Mouse (Mus musculus) neural tube, embryonic 12.5 days (tissue): ENCODE data around the gene Gpd2. TPM values are rescaled to one million over a fixed set of nuclear protein-coding genes. Genes with fewer than 3 reads are reported as not detected.

Experiments used
- ATAC-seq: fragments of 200-750 bp; cut with Nextera tagmentation; 2 replicates; pipeline ENCODE4 v1.8.0; 2017; ENCODE audit warnings: low read depth, mild to moderate bottlenecking, moderate TSS enrichment, moderate library complexity; ENCODE audit not compliant: low FRiP score
- H3K27ac ChIP-seq: fragments of 300-500 bp; sonication (generic); 2 replicates; pipeline ENCODE4 v1.5.1; 2016
- H3K27me3 ChIP-seq: fragments of 300-500 bp; sonication (generic); replicated peaks from 2 replicates; pipeline ENCODE4 v1.6.1; 2016; ENCODE audit warnings: mild to moderate bottlenecking
- H3K36me3 ChIP-seq: fragments of 300-500 bp; sonication (generic); 2 replicates; pipeline ENCODE4 v1.6.1; 2016; ENCODE audit warnings: mild to moderate bottlenecking
- H3K4me1 ChIP-seq: fragments of 300-500 bp; sonication (generic); 2 replicates; pipeline ENCODE4 v1.6.1; 2016
- H3K4me2 ChIP-seq: fragments of 300-500 bp; sonication (generic); replicated peaks from 2 replicates; pipeline ENCODE4 v1.6.1; 2016; ENCODE audit warnings: mild to moderate bottlenecking
- H3K4me3 ChIP-seq: fragments of 300-500 bp; sonication (generic); 2 replicates; pipeline ENCODE4 v1.5.1; 2016
- H3K9ac ChIP-seq: fragments of 300-500 bp; sonication (generic); 2 replicates; pipeline ENCODE4 v1.6.1; 2016; ENCODE audit warnings: mild to moderate bottlenecking
- H3K9me3 ChIP-seq: fragments of 300-500 bp; sonication (generic); 2 replicates; pipeline ENCODE4 v1.6.1; 2016; ENCODE audit warnings: mild to moderate bottlenecking
- WGBS: fragments of 180-500 bp; shearing (Covaris S2); methylation state at CpG from one replicate; pipeline ENCODE4 v1.1.7; 2016; 5-methylcytosine and 5-hydroxymethylcytosine counted together
- polyA plus RNA-seq: library from polyadenylated mRNA; unstranded; fragments of >200 nt; fragmentation: Nextera tagmentation; extraction: Ambion mirVana; gene quantifications from 2 replicates; pipeline ENCODE4 v1.2.1, GENCODE M21; 2016

Gpd2 gene
- polyA plus RNA-seq, 1 experiment from 2014 or later: 16.7 TPM

DNA sequence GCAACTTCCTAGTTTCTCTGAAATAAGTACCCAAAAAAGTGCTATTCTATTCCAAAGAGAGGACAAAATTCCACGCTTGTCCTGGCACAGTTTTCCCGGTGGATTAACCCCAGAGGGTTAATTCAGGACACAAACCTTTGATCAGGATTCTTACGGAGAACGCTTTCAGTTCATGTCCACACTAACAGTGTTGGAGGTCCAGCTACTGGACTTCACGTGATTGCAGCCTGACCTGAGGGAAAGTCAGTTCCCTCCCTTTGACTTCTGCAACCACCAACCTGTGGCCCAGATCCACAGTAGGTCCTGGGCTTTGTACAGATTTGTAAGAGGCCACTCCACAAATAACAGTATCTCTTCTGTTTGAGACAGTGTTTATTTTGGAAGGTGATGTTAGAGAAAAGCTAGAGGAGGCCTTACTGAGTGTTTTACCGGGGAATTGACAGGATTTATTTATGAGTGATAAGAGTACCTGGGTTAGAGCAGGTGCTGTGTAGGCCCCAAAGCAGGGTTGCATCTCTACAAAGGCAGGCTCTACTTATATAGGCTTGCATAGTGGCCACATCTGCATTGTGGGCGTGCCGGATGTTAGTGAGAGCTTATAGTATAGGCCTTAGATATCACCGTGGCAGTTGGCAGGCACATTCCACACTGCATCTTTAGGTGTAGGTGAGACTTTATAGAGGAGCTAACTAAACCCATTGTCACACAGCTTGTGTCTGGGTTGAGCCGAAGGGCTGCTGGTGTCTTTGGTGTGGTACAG, 15.3 kb downstream of the Gpd2 start:
- no peak overlapping the region for H3K4me2 ChIP-seq
- H3K27me3 ChIP-seq: no peaks in the 10 kb centered on the region
- no peaks in the 10 kb centered on the region for H3K36me3 ChIP-seq
- H3K9ac ChIP-seq: no peak overlapping the region
- no peak for ATAC-seq
- WGBS: 90% methylated on average over 10 of the region's 10 CpGs
- no peak overlapping the region for H3K4me3 ChIP-seq
- no peaks in the 10 kb centered on the region for H3K4me1 ChIP-seq
- H3K9me3 ChIP-seq: no peaks in the 10 kb centered on the region
- no peak overlapping the region for H3K27ac ChIP-seq

DNA sequence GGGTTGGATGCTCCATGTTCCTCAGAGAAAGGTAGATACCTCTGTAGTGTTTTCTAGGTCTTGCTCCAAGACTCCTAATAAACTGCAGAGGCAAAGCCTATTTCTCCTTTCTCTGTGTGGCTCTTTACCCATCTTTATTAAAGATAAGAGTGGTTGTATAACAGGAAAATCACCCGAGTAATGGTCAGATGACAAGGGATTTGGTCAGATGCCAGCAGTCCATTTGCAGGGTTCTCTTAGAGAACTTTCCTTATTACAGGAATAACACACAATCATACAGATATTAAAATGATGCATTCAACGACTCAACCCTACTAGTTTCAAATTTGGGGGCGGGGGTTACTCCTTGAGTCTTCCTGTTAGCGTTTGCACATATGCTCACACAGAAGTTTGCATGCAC, 16.8 kb downstream of the Gpd2 start:
- H3K9ac ChIP-seq: no peak overlapping the region
- no peaks in the 10 kb centered on the region for H3K9me3 ChIP-seq
- H3K36me3 ChIP-seq: no peaks in the 10 kb centered on the region
- 93% methylated on average over 4 of the region's 4 CpGs for WGBS
- H3K4me2 ChIP-seq: no peak overlapping the region
- ATAC-seq: no peak
- no peak overlapping the region for H3K4me3 ChIP-seq
- no peak overlapping the region for H3K27ac ChIP-seq
- no peaks in the 10 kb centered on the region for H3K4me1 ChIP-seq
- no peaks in the 10 kb centered on the region for H3K27me3 ChIP-seq

DNA sequence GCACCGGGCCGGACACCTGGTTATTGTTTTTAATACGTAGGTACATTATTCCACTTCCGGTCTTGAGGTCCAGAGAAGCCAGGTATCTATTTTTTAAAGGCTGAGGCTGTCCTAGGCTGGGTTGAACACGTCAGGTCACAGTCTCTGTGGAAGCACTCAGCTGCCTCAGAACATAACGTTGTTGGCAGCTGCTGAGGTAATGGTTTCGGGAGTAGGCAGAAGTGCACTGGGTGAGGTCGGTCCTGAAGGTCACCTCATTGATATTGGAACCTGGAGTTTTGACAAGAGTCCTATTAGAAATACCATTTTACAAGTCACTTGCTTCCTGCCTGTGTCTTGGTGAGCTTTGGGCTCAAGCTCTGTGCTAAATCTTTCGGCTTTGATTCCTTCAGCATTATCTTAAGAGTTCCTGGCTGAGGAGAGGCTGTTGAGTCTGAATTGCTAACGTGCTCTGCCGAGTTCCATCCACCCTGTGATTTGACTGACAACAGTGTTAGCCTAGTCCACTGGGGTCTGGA, 17.8 kb downstream of the Gpd2 start:
- H3K27me3 ChIP-seq: no peaks in the 10 kb centered on the region
- no peak overlapping the region for H3K9ac ChIP-seq
- no peak overlapping the region for H3K27ac ChIP-seq
- H3K4me2 ChIP-seq: no peak overlapping the region
- H3K4me3 ChIP-seq: no peak overlapping the region
- 76% methylated on average over 11 of the region's 11 CpGs for WGBS
- H3K36me3 ChIP-seq: no peaks in the 10 kb centered on the region
- no peaks in the 10 kb centered on the region for H3K9me3 ChIP-seq
- no peak for ATAC-seq
- H3K4me1 ChIP-seq: no peaks in the 10 kb centered on the region

DNA sequence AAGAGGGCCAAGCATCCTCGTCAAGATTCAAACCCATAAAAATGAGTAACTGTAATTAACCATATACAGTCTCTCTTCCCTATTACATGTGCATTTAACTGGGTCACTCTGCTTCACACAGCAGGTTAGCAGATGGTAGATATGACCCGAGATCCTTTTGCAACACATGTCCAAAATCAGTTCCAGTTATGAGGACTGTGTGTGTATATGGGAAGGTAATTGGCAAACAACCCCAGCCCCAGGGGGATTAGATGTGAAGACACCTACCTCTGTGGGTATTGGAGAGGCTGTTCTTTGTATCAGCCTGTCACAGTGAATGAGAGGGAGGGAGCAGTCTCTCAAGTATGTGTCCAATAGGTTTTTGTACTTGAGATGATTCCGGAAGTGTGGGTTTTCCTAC, 18.4 kb downstream of the Gpd2 start:
- Histone ChIP-seq H3K36me3 (no peaks in the 10 kb centered on the region), H3K27ac (no peak overlapping the region), H3K9me3 (no peaks in the 10 kb centered on the region), H3K4me3 (no peak overlapping the region), H3K4me2 (no peak overlapping the region), H3K9ac (no peak overlapping the region), H3K27me3 (no peaks in the 10 kb centered on the region), H3K4me1 (no peaks in the 10 kb centered on the region)
- WGBS: 45% methylated on average over 3 of the region's 3 CpGs
- no peak for ATAC-seq

DNA sequence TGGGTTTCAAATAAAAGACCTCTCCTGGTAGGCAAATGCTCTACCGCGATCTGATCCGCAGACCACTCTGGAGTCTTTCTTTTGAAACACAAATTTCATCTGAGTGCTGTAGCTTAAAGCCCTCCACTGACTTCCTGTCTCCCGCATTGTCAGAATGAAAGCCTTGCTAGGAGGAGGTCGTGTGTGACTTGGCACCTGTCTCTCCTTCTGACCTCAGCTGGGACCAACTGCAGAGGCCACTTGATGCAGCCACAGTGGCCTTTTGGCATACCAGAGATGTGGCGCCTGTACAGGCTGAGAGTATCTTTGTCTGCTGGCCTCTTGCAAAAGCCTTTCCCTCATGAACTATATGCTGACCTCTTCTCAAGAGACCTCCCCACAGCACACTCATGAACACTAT, 19.0 kb downstream of the Gpd2 start:
- H3K27me3 ChIP-seq: no peaks in the 10 kb centered on the region
- H3K27ac ChIP-seq: no peak overlapping the region
- no peaks in the 10 kb centered on the region for H3K36me3 ChIP-seq
- no peaks in the 10 kb centered on the region for H3K4me1 ChIP-seq
- 26% methylated on average over 6 of the region's 6 CpGs for WGBS
- H3K9ac ChIP-seq: no peak overlapping the region
- no peak for ATAC-seq
- H3K4me3 ChIP-seq: no peak overlapping the region
- no peak overlapping the region for H3K4me2 ChIP-seq
- no peaks in the 10 kb centered on the region for H3K9me3 ChIP-seq

DNA sequence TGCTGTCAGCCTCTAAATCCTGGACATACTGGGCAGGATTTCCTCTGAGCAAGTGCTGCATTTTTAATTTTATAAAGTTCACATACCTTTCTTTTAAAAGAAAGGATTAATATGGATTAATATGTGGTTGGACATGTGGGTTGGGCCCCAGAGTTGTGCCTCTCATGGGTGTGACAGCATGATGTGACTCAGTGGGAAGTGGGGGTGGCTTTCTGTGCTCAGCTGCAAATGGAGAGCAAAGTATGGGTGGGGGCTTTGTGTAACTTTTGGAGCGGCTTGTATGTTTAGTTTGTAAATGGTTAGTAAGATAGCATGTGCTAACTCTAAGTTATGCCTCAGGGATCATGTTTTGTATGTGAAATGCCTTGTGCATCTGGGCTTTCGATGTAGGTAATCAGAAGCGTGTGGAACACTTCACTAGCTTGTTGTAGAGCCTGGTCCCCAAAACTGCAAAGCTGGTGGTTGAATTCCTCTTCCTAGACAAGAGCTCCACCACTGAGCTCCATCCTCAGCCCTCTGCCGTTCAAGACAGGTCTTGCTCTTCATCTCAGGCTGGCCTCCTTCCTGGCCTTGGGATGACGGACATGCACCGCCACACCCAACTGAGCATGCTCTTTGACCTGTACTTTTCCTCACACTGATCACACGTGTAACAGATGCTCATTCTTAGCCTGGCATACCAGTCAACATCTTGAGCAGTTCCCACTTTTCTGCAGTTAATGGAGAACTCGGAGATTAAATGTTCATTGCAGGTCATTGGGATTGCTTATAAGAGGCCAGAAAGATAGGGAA, 24.0 kb downstream of the Gpd2 start:
- H3K9me3 ChIP-seq: no peaks in the 10 kb centered on the region
- H3K27ac ChIP-seq: no peak overlapping the region
- H3K4me1 ChIP-seq: no peaks in the 10 kb centered on the region
- 90% methylated on average over 8 of the region's 8 CpGs for WGBS
- no peak overlapping the region for H3K9ac ChIP-seq
- H3K36me3 ChIP-seq: no peaks in the 10 kb centered on the region
- H3K4me2 ChIP-seq: no peak overlapping the region
- no peak for ATAC-seq
- no peaks in the 10 kb centered on the region for H3K27me3 ChIP-seq
- no peak overlapping the region for H3K4me3 ChIP-seq

DNA sequence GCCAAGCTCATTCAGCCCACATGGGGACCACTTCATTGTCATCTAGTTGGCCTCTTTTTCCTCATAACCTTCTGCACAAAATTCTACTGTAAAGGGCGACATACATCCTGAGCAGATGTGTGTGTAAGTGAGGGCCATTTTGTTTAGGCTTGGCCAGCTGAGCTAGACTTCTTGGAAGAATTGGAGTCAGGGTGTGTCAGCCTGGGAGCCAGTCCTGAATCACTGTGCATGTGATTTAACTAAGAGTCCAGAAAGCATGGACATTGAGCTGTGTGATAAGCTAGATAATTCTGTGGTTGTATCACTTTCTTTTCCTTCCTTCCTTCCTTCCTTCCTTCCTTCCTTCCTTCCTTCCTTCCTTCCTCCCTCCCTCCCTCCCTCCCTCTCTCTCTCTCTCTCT, 26.0 kb downstream of the Gpd2 start:
- ATAC-seq: no peak
- Histone ChIP-seq H3K27ac (no peak overlapping the region), H3K9me3 (no peaks in the 10 kb centered on the region), H3K9ac (no peak overlapping the region), H3K36me3 (no peaks in the 10 kb centered on the region), H3K4me2 (no peak overlapping the region), H3K27me3 (no peaks in the 10 kb centered on the region), H3K4me3 (no peak overlapping the region), H3K4me1 (peaks cover 5% of the 10 kb centered on the region; the same call in 1 of the 2 replicates)
- 88% methylated on average over 1 of the region's 1 CpGs for WGBS

DNA sequence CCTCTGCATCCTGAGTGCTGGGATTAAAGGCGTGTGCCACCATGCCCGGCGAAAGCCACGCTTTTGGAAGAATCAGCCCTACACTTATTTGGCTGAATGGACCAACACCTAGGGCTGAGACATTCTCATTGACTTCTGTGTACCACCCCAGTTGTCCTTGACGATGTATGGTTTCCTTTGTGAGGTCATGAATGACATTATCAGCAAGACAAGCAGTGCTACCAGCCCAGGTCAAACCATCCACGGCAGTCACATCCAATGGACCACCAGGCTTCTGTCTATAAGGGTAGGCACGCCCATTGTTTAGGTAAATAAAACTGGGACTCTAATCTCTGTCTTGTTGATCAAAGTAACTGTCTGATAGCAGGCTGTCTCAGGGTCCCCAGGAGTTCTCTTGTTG, 27.5 kb downstream of the Gpd2 start:
- Histone ChIP-seq H3K27ac (no peak overlapping the region), H3K4me1 (peaks cover 5% of the 10 kb centered on the region; the same call in 1 of the 2 replicates), H3K4me3 (no peak overlapping the region), H3K9ac (no peak overlapping the region), H3K4me2 (no peak overlapping the region), H3K27me3 (no peaks in the 10 kb centered on the region), H3K9me3 (no peaks in the 10 kb centered on the region), H3K36me3 (no peaks in the 10 kb centered on the region)
- WGBS: 88% methylated on average over 7 of the region's 7 CpGs
- ATAC-seq: no peak

DNA sequence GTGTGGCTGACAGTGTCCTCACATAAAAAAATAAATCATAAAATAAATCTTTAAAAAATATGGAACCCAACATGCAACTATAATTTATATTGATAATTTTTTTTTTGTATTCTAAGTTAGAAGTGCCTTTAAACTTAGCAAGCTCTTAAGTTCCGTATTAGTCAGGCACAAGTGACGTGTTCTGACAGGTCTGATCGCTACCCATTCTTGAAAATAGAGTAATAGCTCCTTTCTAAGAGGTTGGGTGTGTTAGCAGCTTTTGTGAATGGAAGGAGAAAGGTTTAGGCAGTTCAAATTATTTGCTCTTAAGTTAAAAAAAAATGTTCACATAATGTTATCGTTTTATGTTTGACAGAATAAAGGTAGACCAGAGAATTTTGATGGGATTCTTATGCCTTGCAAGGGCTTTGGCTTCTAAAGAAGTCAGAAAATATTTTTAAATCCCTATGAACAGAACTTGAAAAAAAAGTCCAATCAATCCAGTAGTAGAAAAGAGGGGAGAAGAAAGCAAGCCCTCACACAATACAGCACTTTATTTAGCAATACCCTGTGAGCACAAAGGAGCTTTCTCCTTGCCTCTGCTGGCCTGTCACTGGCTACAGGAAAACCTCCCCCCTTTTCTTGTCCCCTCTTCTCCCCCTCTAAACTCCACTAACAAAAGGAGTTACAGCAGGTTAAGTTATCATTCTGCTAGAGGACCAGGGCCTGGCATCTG, 29.4 kb downstream of the Gpd2 start:
- peak overlapping the region; percentile 18; the same call in 1 of the 2 replicates for H3K4me2 ChIP-seq
- WGBS: 35% methylated on average over 4 of the region's 4 CpGs
- H3K4me1 ChIP-seq: peaks cover 5% of the 10 kb centered on the region; the same call in 1 of the 2 replicates
- H3K9me3 ChIP-seq: no peaks in the 10 kb centered on the region
- H3K36me3 ChIP-seq: no peaks in the 10 kb centered on the region
- H3K27me3 ChIP-seq: no peaks in the 10 kb centered on the region
- H3K4me3 ChIP-seq: no peak overlapping the region
- no peak overlapping the region for H3K9ac ChIP-seq
- ATAC-seq: peak; percentile 77; the same call in 1 of the 2 replicates
- H3K27ac ChIP-seq: no peak overlapping the region

DNA sequence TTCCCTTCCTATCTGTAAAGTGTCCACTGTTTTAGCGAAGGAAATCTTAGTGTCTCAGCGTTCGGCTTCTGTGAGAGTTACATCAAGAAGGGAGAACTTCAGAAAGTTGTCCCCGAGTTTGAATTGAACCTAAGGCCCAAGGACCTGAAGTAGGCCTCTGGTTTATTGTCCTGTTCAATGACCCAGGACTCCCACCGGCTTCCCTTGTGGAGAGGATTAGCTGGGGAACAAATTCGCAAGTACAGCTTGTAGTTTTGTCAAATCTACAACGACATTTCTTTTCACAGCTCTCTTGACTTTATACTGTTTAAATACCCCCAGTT, 29.9 kb downstream of the Gpd2 start:
- Histone ChIP-seq H3K4me2 (peak overlapping the region; percentile 18; the same call in 1 of the 2 replicates), H3K9me3 (no peaks in the 10 kb centered on the region), H3K27ac (no peak overlapping the region), H3K27me3 (no peaks in the 10 kb centered on the region), H3K4me1 (peaks cover 5% of the 10 kb centered on the region; the same call in 1 of the 2 replicates), H3K36me3 (no peaks in the 10 kb centered on the region), H3K9ac (no peak overlapping the region), H3K4me3 (no peak overlapping the region)
- ATAC-seq: no peak; the same call in 1 of the 2 replicates
- WGBS: 7% methylated on average over 7 of the region's 7 CpGs

DNA sequence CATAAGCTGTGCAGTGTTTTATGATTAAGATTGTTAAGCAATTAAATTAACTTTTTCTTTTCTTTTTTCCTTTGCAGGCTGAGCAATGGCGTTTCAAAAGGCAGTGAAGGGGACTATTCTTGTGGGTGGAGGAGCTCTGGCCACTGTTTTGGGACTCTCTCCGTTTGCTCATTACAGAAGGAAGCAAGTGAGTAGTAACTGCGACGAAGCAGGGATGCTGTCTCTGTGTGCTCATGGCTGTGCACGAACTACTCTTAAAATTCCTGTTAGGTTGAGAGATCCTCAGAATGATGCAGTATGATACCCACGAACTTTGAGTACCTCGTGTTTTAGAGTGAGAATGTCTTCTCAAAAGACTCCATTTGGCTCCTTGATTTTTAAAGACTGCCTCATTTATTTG, 30.5 kb downstream of the Gpd2 start:
- no peak overlapping the region for H3K27ac ChIP-seq
- no peak overlapping the region for H3K9ac ChIP-seq
- 45% methylated on average over 7 of the region's 7 CpGs for WGBS
- H3K27me3 ChIP-seq: no peaks in the 10 kb centered on the region
- no peaks in the 10 kb centered on the region for H3K9me3 ChIP-seq
- H3K36me3 ChIP-seq: no peaks in the 10 kb centered on the region
- no peak overlapping the region for H3K4me2 ChIP-seq
- no peak overlapping the region for H3K4me3 ChIP-seq
- ATAC-seq: no peak
- H3K4me1 ChIP-seq: peaks cover 5% of the 10 kb centered on the region; the same call in 1 of the 2 replicates

DNA sequence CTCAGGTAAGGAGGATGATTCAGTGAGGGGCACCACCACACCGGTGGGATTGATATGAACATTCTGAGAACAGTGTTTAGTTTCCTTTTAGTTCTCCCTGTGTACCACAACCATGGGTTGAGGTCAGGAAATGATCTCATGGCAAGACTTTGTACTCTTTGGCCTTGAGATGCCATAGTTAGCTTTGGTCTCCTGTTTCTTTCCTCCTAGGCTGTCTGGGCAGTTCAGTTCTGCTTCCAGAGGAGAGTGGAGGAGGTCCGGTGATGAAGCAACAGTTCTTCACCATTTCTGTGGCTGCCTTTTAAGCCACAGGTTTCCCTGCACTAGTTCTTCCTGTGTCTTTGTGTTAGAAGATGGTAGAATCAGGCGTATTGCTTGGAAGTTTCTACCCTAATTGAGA, 31.4 kb downstream of the Gpd2 start:
- H3K4me3 ChIP-seq: no peak overlapping the region
- no peak overlapping the region for H3K4me2 ChIP-seq
- H3K9ac ChIP-seq: no peak overlapping the region
- no peak overlapping the region for H3K27ac ChIP-seq
- 88% methylated on average over 3 of the region's 3 CpGs for WGBS
- H3K4me1 ChIP-seq: peaks cover 5% of the 10 kb centered on the region; the same call in 1 of the 2 replicates
- H3K9me3 ChIP-seq: no peaks in the 10 kb centered on the region
- no peak for ATAC-seq
- H3K36me3 ChIP-seq: no peaks in the 10 kb centered on the region
- H3K27me3 ChIP-seq: no peaks in the 10 kb centered on the region
